Mouse (Mus musculus) CD8-positive naive resting alpha-beta T cell, adult 2 months (primary cell): ENCODE data around the gene Sptb.

Experiments used
- DNase-seq, 2 experiments: peaks; one replicate each; pipeline ENCODE4 v3.0.0; 2022; ENCODE audit warnings: low read depth in 2 of 2, low spot score in 2 of 2

Gene Sptb

GRCm38 (mm10) chr12:76546383-76547276 lies 163.7 kb downstream of the Sptb start:
- no peak for DNase-seq

- DNase-seq: no peak
These were observed 164.5 kb downstream of the Sptb start for GRCm38 (mm10) chr12:76545786-76546370.

GRCm38 (mm10) chr12:76541879-76542278 lies 168.5 kb downstream of the Sptb start:
- no peak for DNase-seq

- DNase-seq: no peak
These were observed 168.9 kb downstream of the Sptb start for GRCm38 (mm10) chr12:76541475-76541874.

- DNase-seq: no peak
These were observed 169.6 kb downstream of the Sptb start for GRCm38 (mm10) chr12:76540701-76541221.

DNA sequence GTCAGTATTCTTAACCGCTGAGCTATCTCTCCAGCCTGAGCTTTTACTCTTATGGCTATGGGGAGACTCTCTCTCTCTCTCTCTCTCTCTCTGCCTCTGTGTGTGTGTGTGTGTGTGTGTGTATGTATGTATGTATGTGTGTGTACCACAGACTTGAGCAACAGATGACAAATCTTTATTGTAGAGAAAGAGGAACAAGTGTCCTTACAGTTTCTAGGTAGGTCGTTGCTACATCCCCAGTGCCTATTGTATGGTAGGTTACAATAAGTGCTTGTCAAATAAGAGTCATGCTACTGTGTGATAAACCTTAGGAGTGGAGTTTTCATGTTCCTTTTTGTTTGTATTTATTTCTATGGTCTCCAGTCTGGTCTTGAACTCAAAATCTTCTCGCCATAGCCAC lies 170.2 kb downstream of the Sptb start:
- no peak for DNase-seq

- DNase-seq: peak; percentile 58 to 70
These were observed 172.9 kb downstream of the Sptb start for GRCm38 (mm10) chr12:76537434-76537833.

DNA sequence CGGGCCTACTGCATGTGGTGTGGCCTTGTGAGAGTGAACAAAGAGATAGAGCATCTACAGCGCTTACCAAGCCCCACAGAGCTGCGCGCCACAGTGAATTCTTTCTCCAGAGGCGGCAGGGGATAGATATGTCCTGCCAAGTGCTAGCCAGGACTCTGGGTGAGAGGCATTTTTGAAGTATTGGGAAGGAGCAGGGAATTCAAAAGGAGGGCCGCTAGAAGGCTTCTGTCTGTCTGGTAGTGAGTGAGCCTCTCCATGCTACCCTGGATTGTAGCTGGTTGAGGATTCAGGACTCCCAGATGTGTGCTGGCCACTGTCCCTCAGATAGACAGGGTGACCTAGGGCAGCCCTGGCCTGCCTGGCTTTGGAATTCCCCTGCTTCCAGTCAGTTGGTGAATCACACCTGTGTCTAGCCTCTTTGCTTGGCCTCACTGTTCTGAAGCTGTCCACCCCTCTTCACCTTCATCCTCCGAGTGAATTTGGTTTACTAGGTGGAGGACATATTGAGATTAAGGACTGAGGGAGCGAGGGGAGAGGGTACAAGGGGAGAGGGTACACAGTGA lies 173.7 kb downstream of the Sptb start:
- no peak for DNase-seq

DNA sequence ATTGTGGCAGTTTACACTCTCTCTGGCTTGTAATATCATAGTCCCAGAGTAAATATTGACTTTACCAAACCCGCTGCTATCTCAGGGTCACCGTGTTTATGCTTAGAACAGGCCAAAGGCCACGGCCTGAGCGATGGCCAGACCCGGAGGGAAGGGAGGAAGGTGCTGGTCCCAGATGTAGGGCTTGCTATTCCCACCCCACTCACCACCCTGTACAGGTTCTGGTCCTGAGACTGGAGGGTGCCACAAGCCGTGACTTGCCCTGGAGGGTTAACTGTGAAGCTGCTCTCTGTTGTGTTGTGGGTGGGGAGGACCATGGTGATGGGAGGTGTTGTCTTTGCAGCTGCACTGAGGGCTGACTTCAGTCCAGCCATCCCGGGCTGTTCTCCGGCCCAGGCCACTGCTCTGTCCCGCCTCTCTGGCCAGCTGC lies 174.9 kb downstream of the Sptb start:
- no peak for DNase-seq

GRCm38 (mm10) chr12:76534641-76535283 lies 175.6 kb downstream of the Sptb start:
- no peak for DNase-seq

- DNase-seq: no peak
These were observed 176.1 kb downstream of the Sptb start for GRCm38 (mm10) chr12:76534233-76534632.

DNA sequence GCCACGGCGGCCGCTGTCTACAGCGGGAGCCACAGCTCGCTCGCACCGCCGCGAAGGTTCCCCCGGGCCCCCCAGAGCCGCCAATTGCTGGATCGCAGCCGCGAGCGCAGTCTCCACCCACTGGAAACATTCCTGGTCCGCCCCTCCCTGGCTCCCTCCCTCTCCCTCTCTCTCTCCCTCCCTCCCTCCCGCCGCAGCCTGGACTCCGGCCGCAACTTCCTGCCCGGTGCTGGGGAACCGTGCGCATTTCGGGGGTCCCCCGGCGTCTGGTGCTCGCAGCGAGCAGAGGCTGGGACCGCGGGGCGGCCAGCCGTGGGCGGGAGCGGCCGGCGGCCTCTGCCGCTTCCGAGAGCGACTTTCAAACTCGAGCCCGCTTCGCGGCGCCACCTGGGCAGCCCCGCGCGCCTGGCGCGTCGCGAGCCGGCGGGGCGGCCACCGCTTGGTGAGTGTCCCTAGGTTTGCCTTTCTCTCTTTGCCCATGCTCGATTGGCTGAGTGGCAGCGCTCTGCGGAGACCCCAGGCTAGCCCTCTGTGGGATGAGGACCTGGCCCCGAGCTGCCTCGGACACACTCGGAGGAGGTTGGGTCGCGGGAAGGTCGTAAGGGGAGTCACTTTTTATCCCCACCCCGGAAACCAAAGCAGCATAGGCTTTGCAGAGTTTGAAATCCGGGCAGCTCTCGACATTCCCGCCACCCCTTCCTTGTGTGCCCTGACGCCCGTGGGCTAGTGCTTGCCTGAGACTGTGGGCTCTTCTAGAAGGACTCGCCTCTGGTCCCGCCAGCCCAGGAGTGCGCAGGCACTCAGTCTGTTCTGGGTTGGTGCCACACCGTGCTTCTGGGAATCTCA lies 176.7 kb downstream of the Sptb start:
- DNase-seq: peak in 1 of 2 experiments; percentile 41

DNA sequence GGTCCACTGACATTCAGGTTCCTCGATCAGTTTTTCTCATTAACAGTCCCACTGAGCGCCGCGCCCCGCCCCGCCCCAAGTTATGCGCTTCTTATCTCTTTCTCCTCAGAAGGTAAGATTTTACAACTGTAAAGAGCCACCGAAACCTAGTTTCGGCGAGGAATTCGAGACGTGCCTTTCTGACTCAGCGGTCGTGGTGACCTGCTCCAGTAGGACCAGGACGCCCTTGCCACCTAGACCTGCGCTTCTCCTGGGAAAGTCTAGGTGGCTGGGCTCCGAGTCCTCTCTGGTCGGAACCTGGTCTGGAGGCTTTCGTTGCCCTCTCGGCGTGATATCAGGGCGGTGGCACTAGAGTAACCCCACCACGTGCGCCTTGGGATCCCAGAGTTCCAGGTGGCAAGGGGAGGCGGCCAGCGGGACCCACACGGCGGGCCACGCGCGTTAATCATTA lies 177.4 kb downstream of the Sptb start:
- no peak for DNase-seq

GRCm38 (mm10) chr12:76531986-76532925 lies 178.1 kb downstream of the Sptb start:
- no peak for DNase-seq

DNA sequence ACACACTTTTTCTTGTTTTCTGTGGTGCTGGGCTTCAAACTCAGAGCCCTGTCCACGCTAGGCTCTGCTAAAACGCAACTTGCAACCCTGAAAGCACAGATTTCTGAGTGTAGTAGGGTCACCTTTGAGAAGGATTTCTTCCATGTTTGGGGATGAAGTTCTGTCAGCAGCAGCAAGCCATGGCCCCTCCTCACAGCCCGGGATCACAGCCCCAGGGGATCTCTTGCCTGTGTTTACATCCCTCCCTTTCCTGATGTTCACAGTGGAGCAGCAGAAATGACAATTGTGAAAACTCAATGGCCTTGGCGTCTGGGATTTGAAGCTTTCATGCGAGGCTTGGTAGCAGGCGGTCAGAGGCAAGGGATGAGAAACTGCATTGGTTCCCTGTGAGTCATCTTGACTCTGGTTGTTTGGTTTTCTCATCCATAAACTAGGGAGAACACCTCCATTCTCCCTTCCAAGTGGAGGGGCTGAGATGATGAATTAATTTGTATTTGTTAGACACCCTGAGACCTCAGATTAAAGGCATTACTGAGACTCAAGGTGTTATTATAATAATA lies 179.7 kb downstream of the Sptb start, which contains the start of gene Plekhg3:
Plekhg3 (plus strand) TSS at position 312 of the 560 bp plus-strand sequence.
- DNase-seq: no peak
